Mouse (Mus musculus): ENCODE data around the gene Fosl1.
"Not testable (repeated sequence)": the region's sequence is repeated elsewhere in the genome, so short reads cannot be mapped to it uniquely, and the experiment has no call there.

Fosl1 gene

GRCm38 (mm10) chr19:5447515-5448353 is at the start of gene Fosl1:
Gene Fosl1 (plus strand): TSS chr19:5447547.
- peak; percentile 51 for DNase-seq (ENCODE audit: low spot score)

GRCm38 (mm10) chr19:5401073-5401472 is 46.3 kb upstream of the Fosl1 start:
- DNase-seq (ENCODE audit: low spot score), result not testable (repeated sequence)

GRCm38 (mm10) chr19:5402293-5402692 is 45.1 kb upstream of the Fosl1 start, which contains the start of gene Tsga10ip:
Gene Tsga10ip (minus strand): TSS chr19:5402526.
- no peak for DNase-seq (ENCODE audit: low spot score)

DNA sequence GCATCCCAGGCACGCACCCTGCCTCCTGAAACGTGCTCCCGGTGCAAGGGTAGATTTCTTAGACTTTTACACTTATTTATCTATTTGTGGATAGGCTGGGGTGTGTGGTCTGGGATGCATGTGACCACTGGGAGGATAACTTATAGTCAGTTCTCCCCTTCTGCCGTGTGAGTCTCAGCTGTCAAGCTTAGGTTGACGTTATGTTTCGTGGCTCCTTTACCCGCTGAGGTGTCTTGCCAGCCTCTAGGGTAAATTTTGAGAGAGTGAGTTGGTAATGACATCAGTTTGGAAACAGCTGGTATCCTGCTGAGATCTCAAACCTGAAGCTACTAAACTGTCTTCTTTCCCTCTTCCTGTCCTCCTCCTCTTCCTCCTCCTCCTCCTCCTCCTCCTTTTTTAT is 41.4 kb upstream of the Fosl1 start:
- no peak for DNase-seq (ENCODE audit: low spot score)

DNA sequence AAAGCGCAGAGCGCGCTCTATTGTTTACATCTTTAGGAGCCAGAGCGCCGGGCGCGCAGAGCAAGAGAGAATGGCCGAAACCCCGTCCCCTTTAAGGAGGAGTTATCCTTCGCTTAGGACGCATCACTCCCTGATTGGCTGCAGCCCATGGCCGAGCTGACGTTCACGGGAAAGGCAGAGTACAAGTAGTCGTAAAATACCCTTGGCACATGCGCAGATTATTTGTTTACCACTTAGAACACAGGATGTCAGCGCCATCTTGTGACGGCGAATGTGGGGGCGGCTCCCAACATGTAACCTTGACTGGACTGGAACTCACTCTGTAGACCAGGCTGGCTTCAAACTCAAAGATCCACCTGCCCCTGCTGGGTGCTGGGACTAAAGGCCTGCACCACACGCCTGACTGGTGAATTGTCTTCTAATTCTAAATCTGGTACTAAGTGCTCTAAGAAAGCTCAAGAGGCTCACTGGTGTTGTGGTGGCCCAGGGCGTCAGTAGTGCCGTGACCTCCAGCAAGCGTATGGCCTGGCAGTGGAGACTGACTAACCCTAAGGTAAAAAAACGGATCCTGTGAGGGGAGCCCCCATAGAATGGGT is 40.7 kb upstream of the Fosl1 start:
- DNase-seq (ENCODE audit: low spot score), result not testable (repeated sequence)

GRCm38 (mm10) chr19:5407133-5407532 is 40.2 kb upstream of the Fosl1 start:
- DNase-seq (ENCODE audit: low spot score), result no peak

DNA sequence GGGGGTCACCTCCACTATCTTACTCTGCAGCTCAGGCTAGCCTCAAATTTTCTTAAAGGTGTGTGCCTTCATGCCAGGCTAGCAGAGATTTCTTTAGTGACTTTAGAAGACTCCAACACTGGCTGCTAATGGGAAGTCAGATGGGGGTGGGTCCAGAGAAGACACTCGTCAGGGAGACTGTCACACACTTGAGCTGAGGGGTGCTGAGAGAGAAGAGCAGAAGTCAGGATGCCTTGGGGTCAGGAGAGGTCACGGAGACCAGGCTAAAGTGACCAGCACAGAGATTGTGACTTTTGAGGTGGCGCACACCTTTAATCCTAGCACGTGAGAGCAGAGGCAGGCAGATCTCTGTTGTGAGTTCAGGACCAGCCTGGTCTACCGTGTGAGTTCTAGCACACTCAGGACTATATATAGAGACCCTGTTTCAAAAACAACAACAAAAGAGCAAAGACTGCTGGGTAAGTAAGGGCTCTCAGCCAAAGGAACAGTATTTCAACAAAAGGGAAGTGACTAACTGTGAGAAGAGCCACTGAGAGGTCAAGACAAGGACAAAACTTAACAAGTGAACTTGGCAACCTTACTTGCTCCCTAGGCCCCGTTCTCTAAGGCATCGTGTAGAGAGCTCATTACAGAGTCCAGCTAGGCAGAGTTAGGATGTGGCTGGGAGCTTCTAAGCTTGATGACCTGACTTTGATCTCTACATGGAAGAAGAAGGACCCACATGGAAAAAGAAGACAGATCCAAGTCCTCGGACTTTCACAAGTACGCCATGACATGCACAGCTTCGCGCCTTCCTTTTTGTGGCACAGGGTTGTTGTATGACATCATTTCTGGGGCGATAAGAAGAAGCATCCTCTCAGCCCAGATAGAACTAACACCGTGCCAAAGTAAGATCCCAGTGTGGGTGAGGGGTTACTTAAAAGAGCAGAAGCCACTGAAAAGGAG is 39.0 kb upstream of the Fosl1 start:
- peak; percentile 42 for DNase-seq (ENCODE audit: low spot score)

GRCm38 (mm10) chr19:5409068-5409467 is 38.3 kb upstream of the Fosl1 start:
- DNase-seq (ENCODE audit: low spot score), result peak; percentile 75

DNA sequence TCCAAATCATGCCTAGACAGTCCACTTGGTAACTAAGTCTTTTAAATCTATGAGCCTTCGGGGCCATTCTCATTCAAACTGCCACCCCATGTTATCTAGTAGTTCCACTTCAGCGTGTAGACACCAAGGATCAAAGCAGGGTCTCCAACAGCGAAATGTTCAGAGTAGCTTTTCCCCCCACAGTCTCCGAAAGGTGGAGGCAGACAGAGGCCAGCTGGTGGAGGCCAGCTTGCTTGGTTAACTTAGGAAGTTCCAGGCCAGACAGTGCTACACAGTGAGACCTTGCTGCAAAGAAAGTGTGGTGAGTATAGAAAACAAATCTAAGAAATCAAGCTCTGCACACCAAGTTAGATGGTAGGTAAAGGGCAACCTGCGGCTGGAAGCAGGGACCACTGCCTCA is 36.7 kb upstream of the Fosl1 start:
- no peak for DNase-seq (ENCODE audit: low spot score)

DNA sequence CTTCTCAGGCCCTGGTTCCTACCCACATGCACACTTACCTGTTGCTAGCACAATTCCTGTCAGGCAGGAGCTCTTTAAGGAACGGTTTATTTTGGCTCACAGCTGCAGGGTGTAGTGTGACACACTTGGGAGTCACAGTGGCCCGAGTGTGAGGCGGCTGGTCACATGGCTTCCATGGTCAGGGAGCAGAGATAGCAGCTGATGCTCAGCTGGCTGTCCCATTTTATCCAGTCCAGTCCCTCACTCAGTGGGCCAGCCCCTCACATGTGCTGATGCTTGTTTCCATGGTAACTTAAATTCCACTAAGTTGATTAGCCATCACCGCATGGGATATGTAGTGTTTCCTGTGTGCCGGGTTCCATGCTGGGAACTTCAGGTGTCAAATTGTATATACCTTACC is 35.4 kb upstream of the Fosl1 start:
- DNase-seq (ENCODE audit: low spot score), result no peak

DNA sequence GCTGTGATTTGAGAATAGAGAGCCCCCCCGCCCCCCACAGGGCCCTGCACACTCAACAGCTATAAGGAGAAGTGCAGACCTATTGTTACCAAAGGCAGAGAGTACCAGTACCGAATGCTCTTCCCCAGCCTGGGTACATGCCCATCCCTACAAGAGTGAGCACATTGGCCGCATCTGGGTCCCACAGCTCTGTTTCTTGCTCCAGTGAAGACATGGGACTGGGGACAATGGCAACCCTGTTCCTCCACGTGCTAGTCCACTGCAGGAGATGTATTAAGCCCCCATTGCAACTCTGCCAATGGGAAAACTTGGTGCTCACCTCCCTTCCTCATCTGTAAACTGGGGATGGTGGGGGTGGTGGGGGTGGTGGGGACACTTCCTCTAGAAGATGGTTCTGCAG is 33.5 kb upstream of the Fosl1 start:
- DNase-seq (ENCODE audit: low spot score), result no peak

DNA sequence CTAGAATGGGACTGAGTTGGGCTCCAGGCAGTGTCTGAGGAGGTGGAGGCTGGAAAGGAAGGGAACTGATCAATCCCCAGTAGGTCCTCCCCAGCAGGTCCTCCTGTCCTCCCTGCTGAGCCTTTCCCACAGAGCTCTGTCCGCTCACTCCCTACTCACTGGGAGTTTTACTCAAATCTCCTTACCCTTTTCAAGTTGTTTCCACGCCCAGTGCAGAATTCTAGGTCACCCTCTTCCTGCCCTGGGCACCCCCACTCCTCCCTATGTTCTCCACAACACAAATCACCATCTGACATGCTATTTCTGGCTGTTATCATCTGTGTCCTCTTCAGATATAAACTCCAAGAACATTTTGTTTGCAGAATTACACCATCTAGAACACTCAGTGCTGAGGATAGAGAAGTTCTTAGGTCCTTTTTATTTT is 32.8 kb upstream of the Fosl1 start:
- peak; percentile 58 for DNase-seq (ENCODE audit: low spot score)

GRCm38 (mm10) chr19:5418750-5419466 is 28.4 kb upstream of the Fosl1 start:
- DNase-seq (ENCODE audit: low spot score), result no peak

- DNase-seq (ENCODE audit: low spot score), result no peak
These were observed 27.7 kb upstream of the Fosl1 start for GRCm38 (mm10) chr19:5419630-5420029.

DNA sequence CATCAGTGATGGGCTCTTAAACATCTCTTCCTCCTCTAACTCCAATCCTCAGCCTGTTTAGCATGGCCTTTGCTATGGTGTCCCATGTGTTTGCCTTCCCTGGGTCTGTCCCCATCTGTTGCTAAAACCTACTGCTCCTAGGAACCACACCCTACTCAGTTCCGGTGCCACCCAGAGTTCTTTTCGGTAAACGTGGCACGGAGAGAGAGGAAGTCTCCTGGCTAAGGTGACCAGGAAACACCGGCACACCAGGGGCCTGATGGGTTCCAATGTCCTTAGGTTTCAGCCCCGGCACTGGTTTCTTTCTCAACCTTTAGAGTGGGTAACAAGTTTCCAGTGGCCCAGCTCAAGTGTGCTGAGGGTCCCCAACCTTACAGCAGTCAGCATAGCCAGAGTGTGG is 26.8 kb upstream of the Fosl1 start:
- no peak for DNase-seq (ENCODE audit: low spot score)

DNA sequence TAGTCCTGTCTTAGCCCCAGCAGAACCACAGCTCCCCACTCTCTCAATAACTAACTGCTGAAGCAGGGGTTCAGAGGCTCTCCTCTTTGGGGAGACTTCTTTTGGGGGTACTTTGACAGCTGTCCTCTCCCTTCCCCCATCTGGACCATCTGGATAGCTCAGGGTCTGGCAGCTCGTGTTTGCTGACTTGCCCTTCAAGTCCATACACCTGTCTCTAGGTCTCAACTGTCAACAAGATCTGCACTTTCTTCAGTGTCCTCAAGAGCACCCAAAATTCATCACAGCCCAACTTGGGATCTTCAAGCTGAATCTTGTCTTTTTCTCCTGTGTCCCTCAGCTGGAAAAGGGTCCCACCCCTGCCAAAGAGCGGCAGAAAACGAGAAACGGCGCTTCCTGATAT is 25.6 kb upstream of the Fosl1 start:
- no peak for DNase-seq (ENCODE audit: low spot score)

- DNase-seq (ENCODE audit: low spot score), result no peak
These were observed 25.1 kb upstream of the Fosl1 start for GRCm38 (mm10) chr19:5422267-5422666.

DNA sequence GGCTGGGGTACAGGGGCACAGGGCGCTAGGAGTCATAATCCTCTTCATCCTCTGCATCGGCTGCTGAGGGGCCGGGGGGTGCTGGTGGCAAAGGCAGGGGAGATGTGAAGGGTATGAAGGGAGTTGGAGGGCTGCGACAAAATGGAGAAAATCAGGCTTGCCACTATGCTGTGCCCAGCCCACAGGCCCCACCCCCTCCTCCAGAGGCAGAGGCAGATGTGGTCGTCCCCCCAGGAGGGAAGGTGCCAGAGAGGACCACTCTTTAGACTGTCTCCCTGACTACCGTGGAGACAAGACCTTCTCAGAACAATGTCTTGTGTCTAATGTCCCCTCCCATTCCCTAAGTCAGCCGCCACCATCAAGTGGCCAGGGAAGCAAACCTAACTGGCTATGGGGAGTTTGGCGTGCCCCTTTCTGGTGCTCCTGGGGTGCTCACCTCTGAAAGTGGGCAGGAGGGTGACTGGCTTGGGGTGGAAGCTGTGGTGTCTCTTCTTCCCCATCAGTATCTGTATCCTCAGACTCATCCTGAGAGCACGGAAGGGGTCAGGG is 24.4 kb upstream of the Fosl1 start:
- no peak for DNase-seq (ENCODE audit: low spot score)

DNA sequence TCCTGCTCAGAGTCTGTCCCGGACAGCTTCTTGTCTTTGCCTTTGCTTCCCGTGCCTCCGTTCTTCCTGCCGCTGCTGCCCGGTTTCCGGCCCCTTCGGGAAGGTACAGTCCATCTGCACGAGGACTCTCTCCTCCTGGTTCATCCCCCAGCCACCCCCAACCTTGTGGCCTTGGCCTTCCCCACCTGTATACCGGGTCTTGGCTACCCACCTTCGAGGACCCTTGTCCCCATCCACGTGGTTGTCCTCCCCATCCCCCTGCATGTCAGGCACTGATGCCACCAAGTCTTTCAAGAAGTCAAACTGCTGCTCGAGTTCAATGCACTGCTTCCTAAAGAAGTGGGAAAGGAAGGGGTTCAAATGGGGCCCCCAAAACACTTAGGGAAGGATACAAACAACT is 23.8 kb upstream of the Fosl1 start:
- DNase-seq (ENCODE audit: low spot score), result no peak

- DNase-seq (ENCODE audit: low spot score), result no peak
These were observed 23.1 kb upstream of the Fosl1 start for GRCm38 (mm10) chr19:5424092-5424781.

All from adipocyte (in vitro differentiated cells).